Mouse (Mus musculus): ENCODE data around the gene Eif4h. TPM values are rescaled to one million over a fixed set of nuclear protein-coding genes. Genes with fewer than 3 reads are reported as not detected.
A peak's percentile ranks its signal among the peaks of the same experiment; 100 is the strongest.

The Eif4h gene
- polyA plus RNA-seq, 1 experiment = 313 TPM

DNA sequence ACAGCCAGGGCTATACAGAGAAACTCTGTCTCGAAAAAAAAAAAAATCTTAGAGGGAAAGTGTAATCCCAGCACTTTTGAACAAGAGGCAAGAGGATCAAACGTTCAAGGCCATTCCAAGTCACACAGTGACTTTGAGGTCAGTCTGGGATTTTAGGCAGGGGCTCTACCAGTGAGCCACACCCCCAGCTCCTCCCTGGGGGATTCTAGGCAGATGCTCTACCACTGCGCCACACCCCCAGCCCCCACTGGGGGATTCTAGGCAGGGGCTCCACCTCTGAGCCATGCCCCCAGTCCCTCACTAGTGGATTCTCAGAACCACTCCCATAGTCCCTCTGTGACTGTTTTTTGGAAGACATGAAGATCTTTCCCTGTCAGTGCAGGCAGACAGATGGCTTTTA is 60.2 kb downstream of the Eif4h start:
- no peak for TF ChIP-seq POLR2A (IDR thresholded peaks at IDR 0.05; ENCODE audit: borderline replicate concordance, extremely low read depth, insufficient read depth, insufficient read length, poor library complexity, severe bottlenecking)
- no peak for TF ChIP-seq CTCF (IDR thresholded peaks at IDR 0.05; ENCODE audit: borderline replicate concordance, extremely low read depth, insufficient read depth, insufficient read length)

DNA sequence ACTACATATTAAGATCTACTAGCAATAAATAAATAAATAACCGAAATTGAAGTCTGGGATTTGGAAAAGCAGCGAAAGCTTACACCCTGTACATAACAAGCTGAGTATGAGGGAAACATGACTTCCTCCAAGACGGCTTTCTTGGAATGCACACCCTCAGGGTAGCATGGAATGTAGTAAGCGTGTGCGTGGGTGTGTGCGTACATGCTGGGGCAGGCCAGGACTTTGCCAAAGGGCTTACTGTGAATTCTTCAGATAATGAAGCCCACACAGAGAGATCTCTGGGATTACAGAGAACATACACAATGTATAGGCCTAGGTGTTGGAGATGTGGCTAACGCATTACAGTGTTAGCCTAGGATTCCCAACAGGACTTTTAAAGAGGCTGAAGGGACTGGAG is 61.8 kb downstream of the Eif4h start:
- DNase-seq (ENCODE audit: low read depth) = no peak
- TF ChIP-seq CTCF (IDR thresholded peaks at IDR 0.05; ENCODE audit: borderline replicate concordance, extremely low read depth, insufficient read depth, insufficient read length) (no peak), POLR2A (IDR thresholded peaks at IDR 0.05; ENCODE audit: borderline replicate concordance, extremely low read depth, insufficient read depth, insufficient read length, poor library complexity, severe bottlenecking) (no peak)

More for the DNA sequence above, 60.2 kb downstream of the Eif4h start:
- DNase-seq (ENCODE audit: low read depth) = no peak

DNA sequence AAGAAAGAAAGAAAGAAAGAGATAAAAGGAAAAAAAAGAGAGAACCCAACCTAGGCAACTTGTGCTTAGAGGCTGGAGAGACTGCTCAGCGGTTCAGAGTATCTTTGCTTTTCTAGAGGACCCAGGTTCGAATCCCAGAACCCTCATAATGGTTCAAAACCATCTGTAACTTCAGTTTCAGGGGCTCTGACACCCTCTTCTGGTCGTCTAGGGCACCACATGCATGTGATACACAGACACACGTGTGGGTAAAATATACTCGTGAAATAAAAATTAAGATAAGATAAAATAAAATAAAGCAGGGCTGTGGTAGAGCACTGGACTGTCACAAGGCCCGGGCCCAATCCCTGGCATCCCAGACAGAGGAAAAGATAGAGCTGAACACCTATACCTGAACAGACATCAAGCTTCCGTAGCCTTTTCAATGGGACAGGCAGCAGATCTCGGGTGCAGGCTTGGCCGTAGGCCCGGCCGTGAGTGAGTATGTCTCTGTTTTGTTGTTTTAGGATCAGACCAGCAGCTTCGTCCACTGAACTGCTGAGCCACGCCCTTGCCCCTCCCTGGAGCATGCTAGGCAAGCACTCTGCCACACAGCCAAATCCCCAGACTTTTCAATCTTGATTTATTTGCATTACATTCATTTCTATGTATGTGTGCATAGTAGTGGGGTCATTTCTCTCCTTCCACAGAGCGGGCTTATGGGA is 62.6 kb downstream of the Eif4h start:
- TF ChIP-seq CTCF (IDR thresholded peaks at IDR 0.05; ENCODE audit: borderline replicate concordance, extremely low read depth, insufficient read depth, insufficient read length) = no peak
- TF ChIP-seq POLR2A (IDR thresholded peaks at IDR 0.05; ENCODE audit: borderline replicate concordance, extremely low read depth, insufficient read depth, insufficient read length, poor library complexity, severe bottlenecking) = no peak
- DNase-seq (ENCODE audit: low read depth) = no peak

DNA sequence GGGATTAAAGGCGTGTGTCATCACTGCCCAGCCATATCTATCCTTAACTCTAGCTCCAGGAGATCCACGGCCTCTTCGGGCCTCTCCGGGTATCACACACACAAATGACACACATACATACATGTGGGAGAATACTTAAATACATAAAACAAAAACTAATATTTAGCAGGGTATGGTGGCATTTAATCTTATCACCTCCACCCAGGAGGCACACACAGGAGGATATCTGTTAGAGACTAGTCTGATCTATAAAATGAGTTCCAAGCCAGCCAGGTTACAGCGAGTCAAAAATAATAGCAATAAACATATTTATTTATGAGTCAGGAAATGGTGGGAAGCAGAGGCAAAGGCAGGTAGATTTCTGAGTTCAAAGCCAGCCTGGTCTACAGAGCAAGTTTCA is 63.5 kb downstream of the Eif4h start:
- TF ChIP-seq POLR2A (IDR thresholded peaks at IDR 0.05; ENCODE audit: borderline replicate concordance, extremely low read depth, insufficient read depth, insufficient read length, poor library complexity, severe bottlenecking) = no peak
- TF ChIP-seq CTCF (IDR thresholded peaks at IDR 0.05; ENCODE audit: borderline replicate concordance, extremely low read depth, insufficient read depth, insufficient read length) = no peak
- no peak for DNase-seq (ENCODE audit: low read depth)

DNA sequence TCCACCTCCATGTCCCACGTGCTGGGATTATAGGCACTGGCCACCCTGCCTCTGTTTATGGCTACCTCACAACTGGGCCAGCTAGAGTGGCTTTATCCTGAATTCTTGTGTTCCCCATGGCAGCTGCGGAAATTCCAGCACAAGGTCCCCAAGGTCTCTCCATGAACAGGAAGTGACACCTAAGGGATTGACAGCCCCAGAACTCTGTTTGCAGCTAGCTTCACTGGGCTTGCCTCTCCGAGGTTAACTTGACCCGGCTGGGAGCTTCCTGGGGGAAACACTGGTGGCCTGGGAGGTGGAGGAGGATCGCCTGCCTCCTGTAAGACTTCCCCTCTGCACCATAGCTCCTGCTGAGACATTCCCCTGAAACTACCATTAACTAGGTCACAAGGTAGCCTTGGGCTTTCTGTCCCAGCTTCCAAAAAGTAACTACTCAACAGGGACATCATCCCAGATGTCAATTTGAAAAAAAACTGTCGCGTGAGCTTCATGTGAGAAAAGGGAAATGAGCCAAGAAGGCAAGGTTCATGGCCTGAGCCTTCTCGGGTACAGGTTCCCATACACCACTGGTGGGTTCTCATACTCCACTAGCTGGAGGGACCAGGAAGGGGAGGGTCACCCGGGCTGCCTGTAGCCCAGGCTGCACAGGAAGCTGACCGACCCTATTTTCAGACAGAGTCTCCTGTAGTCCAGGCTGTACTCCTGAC is 66.6 kb downstream of the Eif4h start:
- DNase-seq (ENCODE audit: low read depth) = no peak
- no peak for TF ChIP-seq POLR2A (IDR thresholded peaks at IDR 0.05; ENCODE audit: borderline replicate concordance, extremely low read depth, insufficient read depth, insufficient read length, poor library complexity, severe bottlenecking)
- no peak for TF ChIP-seq CTCF (IDR thresholded peaks at IDR 0.05; ENCODE audit: borderline replicate concordance, extremely low read depth, insufficient read depth, insufficient read length)

DNA sequence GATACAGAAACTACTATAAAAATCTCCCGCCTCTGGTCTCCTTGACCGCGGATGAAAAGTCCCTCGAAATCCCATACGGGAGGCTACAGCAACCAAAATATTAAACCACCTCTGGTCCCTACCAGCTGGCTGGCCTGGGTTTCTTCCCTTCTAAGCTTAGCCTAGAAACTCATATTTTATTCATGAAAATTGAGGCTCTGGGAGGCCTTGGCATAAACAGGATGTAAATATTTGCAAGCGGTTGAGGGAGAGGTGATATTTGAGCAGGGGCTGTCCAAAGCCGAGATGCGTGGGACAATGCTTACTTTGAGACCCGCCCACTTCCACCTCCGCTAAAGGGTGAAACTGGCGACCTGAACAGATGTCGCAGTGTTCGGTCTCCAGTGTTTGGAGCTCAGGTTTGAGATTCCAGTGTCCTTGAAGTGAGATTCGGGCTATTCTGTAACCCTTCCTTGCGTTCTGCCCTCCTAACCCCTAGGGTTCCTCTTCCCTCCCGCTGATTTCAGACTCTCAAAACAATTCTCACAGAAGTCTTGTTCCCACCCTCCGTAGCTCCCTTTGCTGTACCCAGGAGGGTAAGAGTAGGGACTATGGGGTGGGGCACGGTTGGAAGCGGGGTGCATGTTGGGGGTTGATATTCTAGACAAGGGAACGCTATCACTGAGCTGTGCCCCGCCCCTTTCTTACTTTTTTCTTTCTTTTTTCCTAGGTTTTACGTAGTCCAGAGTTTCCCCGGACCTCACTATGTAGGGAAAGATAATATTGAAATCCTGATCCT is 67.4 kb downstream of the Eif4h start:
- TF ChIP-seq POLR2A (IDR thresholded peaks at IDR 0.05; ENCODE audit: borderline replicate concordance, extremely low read depth, insufficient read depth, insufficient read length, poor library complexity, severe bottlenecking) = no peak
- TF ChIP-seq CTCF (IDR thresholded peaks at IDR 0.05; ENCODE audit: borderline replicate concordance, extremely low read depth, insufficient read depth, insufficient read length) = no peak
- DNase-seq (ENCODE audit: low read depth) = peak; percentile 94

Other genes starting within 250 kb of the Eif4h start
- gene Gtf2ird1, start 182.8 kb downstream of the Eif4h start, polyA plus RNA-seq (2012; rRNA removed) = 78.1 and 80.5 TPM in 2 replicates
- 77.0 and 115 TPM in 2 replicates for gene Clip2, start 87.1 kb downstream of the Eif4h start, polyA plus RNA-seq (2012; rRNA removed)
- 0.04 and 0.06 TPM in 2 replicates for gene Syna, start 79.3 kb downstream of the Eif4h start, polyA plus RNA-seq (2012; rRNA removed)
- gene Rfc2, start 58.1 kb downstream of the Eif4h start, polyA plus RNA-seq (2012; rRNA removed) = 192 and 242 TPM in 2 replicates
- gene Lat2, start 24.5 kb downstream of the Eif4h start, polyA plus RNA-seq (2012; rRNA removed) = 5.9 and 6.4 TPM in 2 replicates
- 63.4 and 89.3 TPM in 2 replicates for gene Limk1, start 49.1 kb upstream of the Eif4h start, polyA plus RNA-seq (2012; rRNA removed)
- gene Eln, start 107.8 kb upstream of the Eif4h start, polyA plus RNA-seq (2012; rRNA removed) = 21.6 and 29.1 TPM in 2 replicates